Mouse (Mus musculus) inflammation-experienced regulatory T-cells, adult 6 months (primary cell): ENCODE measurements around the gene Mpp2. TPM values are rescaled to one million over a fixed set of nuclear protein-coding genes. Genes with fewer than 3 reads are reported as not detected.
A peak's percentile ranks its signal among the peaks of the same experiment; 100 is the strongest.

Experiments
- ATAC-seq: one replicate; pipeline ENCODE4 v1.8.0; 2017
- polyA plus RNA-seq, 3 experiments: library from polyadenylated mRNA; unstranded; fragments of 100-300 nt; shearing (Covaris generic); gene quantifications; one replicate each; pipeline ENCODE4 v1.2.1; 2017

The Mpp2 gene
- polyA plus RNA-seq, 3 experiments from 2014 or later = 1.8 to 6.9 (median 3.5) TPM

DNA sequence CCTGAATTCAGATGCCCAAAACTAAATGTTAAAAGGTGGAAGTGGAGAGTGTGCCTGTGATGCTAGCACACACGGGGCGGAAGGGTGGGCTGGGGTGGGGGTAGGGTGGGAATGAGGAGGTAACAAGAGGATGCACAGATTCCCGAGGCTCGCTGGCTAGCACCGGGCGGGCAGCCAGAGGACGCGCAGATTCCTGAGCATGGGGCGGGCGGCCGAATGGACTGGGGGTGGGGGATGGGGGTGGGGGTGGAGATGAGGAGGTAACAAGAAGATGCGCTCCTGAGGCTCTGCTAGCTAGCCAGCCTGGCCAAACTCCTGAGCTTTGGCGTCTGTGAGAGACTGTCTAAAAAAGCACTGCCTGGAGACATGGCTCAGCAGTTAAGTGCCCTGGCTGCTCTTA, 17.9 kb downstream of the Mpp2 start:
- no peak for ATAC-seq

GRCm38 (mm10) chr11:102069633-102070032, 18.7 kb downstream of the Mpp2 start:
- no peak for ATAC-seq

GRCm38 (mm10) chr11:102068969-102069368, 19.3 kb downstream of the Mpp2 start:
- ATAC-seq = no peak

GRCm38 (mm10) chr11:102063076-102063475, 25.2 kb downstream of the Mpp2 start:
- ATAC-seq = no peak

- ATAC-seq = no peak
Measured at GRCm38 (mm10) chr11:102061941-102062473, 26.3 kb downstream of the Mpp2 start.

- ATAC-seq = peak; percentile 54
Measured at GRCm38 (mm10) chr11:102061236-102061940, 26.9 kb downstream of the Mpp2 start.

DNA sequence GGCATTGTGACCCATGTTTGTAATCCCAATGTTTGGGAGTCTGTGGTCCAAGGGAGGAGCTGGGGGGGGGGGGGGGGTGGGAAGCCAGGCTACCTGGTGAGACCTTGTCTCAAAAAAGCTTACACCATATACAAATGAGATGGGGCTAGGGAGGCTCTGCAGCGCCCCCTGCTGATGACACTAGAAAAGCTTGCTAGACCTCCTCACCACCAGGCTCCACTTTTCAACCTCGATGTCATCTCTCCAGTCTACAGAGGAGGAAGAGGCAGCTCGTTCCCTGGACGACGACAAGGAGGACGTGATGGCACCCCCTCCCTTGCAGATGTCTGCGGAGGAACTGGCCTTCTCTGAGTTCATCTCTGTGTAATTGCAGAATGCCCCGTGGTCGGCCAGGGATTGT, 34.5 kb downstream of the Mpp2 start:
- ATAC-seq = no peak

DNA sequence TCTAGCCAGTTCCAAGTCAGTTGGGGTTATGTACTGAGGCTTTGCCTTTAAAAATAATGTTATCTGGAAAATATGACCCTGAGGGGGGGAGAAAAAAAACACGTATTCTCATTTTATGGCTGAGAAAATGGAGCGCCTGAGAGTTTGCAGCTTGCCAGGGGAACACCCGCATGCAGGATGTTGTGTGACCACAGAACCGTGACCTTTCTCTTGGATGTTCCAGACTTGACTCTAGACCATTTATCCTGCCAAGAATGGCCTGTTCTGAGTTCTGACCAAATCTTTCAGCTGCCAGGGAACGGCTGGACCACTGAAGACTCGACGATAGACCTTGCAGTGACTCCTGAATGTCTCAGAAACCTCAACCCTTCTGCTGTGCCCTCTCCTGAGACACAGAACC, 35.1 kb downstream of the Mpp2 start:
- ATAC-seq = no peak

- no peak for ATAC-seq
Measured at GRCm38 (mm10) chr11:102052697-102053096, 35.6 kb downstream of the Mpp2 start.

GRCm38 (mm10) chr11:102051954-102052353, 36.4 kb downstream of the Mpp2 start:
- no peak for ATAC-seq

- ATAC-seq = no peak
Measured at GRCm38 (mm10) chr11:102051541-102051940, 36.8 kb downstream of the Mpp2 start.

- ATAC-seq = no peak
Measured at GRCm38 (mm10) chr11:102049875-102050482, 38.3 kb downstream of the Mpp2 start.

DNA sequence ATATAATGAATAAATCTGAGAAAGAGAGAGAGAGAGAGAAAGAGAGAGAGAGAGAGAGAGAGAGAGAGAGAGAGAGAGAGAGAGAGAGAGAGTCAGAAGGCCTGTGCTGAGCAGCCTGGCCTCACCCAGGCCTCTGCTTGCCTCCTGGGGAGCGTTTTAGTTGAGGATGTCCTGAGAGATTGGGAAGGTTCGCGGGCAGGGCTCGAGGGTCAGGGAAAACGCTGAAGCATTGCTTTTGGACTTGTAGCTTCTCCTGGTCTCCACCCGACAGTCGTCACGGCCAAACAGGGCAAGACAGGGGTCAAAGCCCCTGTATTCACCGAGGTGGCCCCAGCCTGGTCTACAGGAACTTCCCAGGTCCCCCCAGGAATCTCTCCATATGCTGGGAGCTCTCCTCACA, 41.7 kb downstream of the Mpp2 start:
- no peak for ATAC-seq

GRCm38 (mm10) chr11:102044691-102045212, 43.6 kb downstream of the Mpp2 start:
- ATAC-seq = no peak

GRCm38 (mm10) chr11:102043381-102043780, 44.9 kb downstream of the Mpp2 start:
- no peak for ATAC-seq

DNA sequence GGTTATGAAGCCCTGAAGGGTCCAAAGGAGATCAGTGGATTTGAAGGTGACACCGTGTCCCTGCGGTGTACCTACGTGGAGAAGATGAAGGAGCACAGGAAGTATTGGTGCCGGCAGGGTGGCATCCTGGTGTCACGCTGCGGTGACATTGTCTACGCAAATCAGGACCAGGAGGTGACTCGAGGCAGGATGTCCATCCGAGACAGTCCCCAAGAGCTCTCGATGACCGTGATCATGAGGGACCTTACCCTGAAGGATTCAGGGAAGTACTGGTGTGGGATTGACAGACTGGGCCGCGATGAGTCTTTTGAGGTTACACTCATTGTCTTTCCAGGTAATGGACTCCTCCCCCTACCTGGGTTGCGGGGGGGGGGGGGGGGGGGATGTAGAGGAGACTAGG, 45.3 kb downstream of the Mpp2 start:
- no peak for ATAC-seq

DNA sequence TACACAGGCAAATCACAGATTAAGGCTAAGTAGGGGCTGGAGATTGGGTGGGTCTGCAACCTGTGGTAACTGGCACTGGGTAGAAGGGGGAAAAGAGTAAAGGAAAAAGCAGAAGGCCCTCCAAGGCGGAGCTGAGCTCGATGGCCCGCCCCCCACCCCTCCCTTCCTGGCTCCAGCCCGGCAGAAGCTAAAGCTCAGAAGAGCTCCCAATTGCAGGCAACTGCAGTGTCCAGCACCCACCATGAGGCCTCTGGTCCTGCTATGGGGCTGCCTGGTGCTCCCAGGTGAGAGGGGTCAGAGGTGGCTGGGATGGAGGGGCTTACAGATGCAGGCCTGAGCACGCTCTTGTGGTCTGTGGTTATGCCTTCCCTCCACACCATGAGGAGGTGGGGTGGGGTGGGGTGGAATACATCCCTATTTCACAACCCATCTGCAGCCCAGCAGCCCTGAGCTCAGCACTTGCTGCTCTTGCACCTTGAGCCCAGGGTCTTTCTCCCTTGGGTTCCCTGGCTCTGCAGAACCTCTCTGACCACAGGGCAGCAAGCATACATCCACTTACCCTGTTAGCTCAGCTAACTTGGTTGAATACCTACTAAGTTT, 46.9 kb downstream of the Mpp2 start, which contains the start of gene Cd300lg:
Cd300lg (plus strand) TSS at position 160 of the 600 bp plus-strand sequence.
- no peak for ATAC-seq

DNA sequence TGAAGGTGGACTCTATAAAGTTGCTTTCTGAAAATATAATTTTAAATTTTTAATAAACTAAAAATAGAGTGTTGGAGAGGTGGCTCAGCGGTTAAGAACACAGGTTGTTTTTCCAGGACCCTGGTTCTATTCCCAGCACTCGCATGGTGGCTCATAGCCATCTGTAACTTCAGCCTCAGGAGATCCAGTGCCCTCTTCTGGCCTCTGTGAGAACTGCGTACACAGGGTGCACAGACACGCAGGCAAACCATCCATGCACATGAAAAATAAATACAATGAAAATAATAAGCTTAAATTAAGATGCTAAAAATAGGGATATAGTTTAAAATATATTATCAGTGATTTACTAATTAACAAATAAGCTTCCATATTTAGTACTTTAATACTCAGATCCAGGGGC, 47.7 kb downstream of the Mpp2 start:
- ATAC-seq = no peak

- ATAC-seq = no peak
Measured at GRCm38 (mm10) chr11:102040138-102040524, 48.2 kb downstream of the Mpp2 start.

- no peak for ATAC-seq
Measured at GRCm38 (mm10) chr11:102039487-102040137, 48.7 kb downstream of the Mpp2 start.

DNA sequence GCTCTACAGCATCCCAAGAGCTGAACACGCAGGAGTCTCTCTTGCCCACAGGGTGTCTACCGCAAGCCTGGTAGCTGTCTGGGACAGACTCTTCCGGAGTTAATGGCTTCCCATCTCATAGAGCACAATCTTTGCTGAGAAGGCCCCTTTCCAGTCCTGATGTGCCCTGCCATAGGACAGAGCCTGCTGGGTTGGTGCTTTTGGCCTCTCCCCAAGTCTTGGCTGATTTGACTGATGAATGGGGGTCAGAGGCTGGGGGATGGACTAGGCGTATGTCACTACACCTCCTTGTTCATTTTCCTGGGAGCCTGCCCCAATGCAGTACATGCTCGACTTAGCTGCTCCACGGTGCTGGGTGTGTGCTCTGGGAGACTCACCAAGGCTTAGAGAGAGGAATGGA, 50.5 kb downstream of the Mpp2 start:
- no peak for ATAC-seq

DNA sequence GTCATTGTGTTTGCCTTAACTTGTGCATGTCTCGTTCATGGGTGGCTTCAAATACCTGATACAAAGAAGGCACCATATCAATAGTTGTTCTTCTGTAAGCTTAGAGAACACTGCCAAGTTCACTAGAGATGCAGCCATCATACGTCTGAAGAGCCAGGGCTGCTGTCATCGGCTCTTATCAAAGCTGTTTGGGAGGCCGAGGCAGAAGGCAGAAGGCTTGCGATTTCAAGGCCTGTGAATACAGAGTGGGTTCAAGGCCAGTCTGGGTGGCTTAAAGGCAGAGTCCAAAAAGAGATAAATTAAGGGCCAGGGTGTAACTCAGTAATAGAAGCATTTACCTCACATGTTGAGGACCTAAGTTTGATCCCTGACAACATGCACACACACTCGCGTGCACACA, 52.0 kb downstream of the Mpp2 start:
- ATAC-seq = no peak

- no peak for ATAC-seq
Measured at GRCm38 (mm10) chr11:102035456-102035960, 52.8 kb downstream of the Mpp2 start.
